ENCODE assay signal across 12 mouse cellular contexts in the genomic region with DNA sequence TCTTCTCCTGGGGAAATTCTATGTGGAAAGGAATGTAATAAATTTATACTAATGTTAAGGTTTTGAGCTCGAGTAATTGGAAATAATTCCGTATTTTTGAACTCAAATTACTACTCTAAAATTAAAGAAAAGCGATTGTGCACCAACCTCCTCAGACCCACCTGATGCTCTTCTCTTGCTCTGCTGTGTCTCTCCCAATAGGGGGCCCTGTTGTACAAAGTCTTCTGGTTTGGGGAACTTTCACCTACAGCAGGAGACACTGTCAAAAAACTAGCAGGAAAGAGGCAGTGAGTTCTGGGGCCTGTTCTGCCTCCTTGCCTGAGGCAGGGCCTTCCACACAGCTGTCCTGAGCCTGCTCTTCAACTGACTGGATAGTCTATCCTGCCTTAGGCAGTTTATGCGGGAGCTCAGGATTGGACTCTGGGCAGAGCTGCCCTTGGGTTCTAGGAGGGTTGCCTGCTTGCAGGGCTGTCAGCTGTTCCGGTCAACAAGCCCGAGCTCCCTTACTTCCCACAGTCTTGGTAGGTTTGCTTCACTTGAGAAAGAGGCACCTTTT.
DNase-seq lines count a peak whose midpoint lies in the region; ATAC-seq lines count a peak whose summit lies in the region.
"Had no signal": no experiment of that assay in that cellular context is flagged by ENCODE, and none has a peak within 500 bp of the region (broad histone marks: within the 10 kb centered on the region; RNA-seq: fewer than 3 reads in every experiment).

No protein-coding gene starts in this region.

- H3K27me3 ChIP-seq in kidney, embryonic 14.5 days (ENCODE audit: control insufficient read depth, insufficient read depth, low read length): no peaks in the 10 kb centered on the region
- H3K27me3 ChIP-seq: megakaryocyte, embryonic 14.5 days; Patski had no signal

- no peaks in the 10 kb centered on the region for H3K4me1 ChIP-seq in kidney, embryonic 14.5 days (ENCODE audit: control insufficient read depth, insufficient read depth, low read length)
- H3K4me1 ChIP-seq: limb, embryonic 10.5 days; megakaryocyte, embryonic 14.5 days had no signal

- H3K27ac ChIP-seq in kidney, embryonic 14.5 days (ENCODE audit: low read depth, low read length): no peak overlapping the region
- H3K27ac ChIP-seq: limb, embryonic 10.5 days had no signal

- H3K36me3 ChIP-seq in kidney, embryonic 14.5 days (ENCODE audit: control insufficient read depth, insufficient read depth, low read length): no peaks in the 10 kb centered on the region
- H3K36me3 ChIP-seq: limb, embryonic 10.5 days had no signal

- no peak overlapping the region for H3K9ac ChIP-seq in kidney, embryonic 14.5 days (ENCODE audit: low read depth, low read length)

- H3K4me3 ChIP-seq in kidney, embryonic 14.5 days (ENCODE audit: low read length): no peak overlapping the region
- H3K4me3 ChIP-seq: limb, embryonic 10.5 days; megakaryocyte, embryonic 14.5 days had no signal

- H3K4me2 ChIP-seq in kidney, embryonic 14.5 days (replicated peaks; ENCODE audit: low read depth, low read length): no peak overlapping the region

- DNase-seq in kidney, postnatal 14 days: no peak
- peak; percentile 26 for DNase-seq in ES-CJ7 (ENCODE audit: low read depth, low spot score)
- DNase-seq in embryo, embryonic 11 days: peak; percentile 47
- DNase-seq in neural tube, embryonic 10.5 days (ENCODE audit: extremely low spot score, low spot score): peak; percentile 16
- DNase-seq in gastrocnemius, postnatal 4 days (ENCODE audit: low spot score in 2 of 2): no peak
- DNase-seq: cerebellum, postnatal 36 days; thymus, postnatal 25 days had no signal

- no peaks in the 10 kb centered on the region for H3K9me3 ChIP-seq in kidney, embryonic 14.5 days (ENCODE audit: control insufficient read depth, low read length)
- H3K9me3 ChIP-seq: limb, embryonic 10.5 days had no signal

- WGBS in kidney, embryonic 14.5 days: 79% methylated on average over 6 of the region's 6 CpGs

- 0 out of 2 replicates have a peak, but pooled peaks have one; percentile 57 for ATAC-seq in kidney, embryonic 14.5 days (ENCODE audit: low FRiP score, low TSS enrichment)
- no peak for ATAC-seq in megakaryocyte, adult 5-6 weeks (ENCODE audit: poor library complexity, severe bottlenecking)
- ATAC-seq: Patski had no signal

Comparison
In these comparisons a context has a peak if more than half of its experiments do, and no peak if none do; other contexts are left out.
1. DNase-seq: peak in ES-CJ7 (single experiment), embryo, embryonic 11 days (single experiment) and neural tube, embryonic 10.5 days (single experiment); none in kidney, postnatal 14 days (single experiment) and gastrocnemius, postnatal 4 days (0 of 2).